21 mouse cellular contexts compared by ENCODE assay signal in genomic region chr13:51499769-51500168, GRCm38 (mm10).
DNase-seq lines count a peak whose midpoint lies in the region; ATAC-seq lines count a peak whose summit lies in the region.
"Had no signal": no experiment of that assay in that cellular context is flagged by ENCODE, and none has a peak within 500 bp of the region (broad histone marks: within the 10 kb centered on the region; RNA-seq: fewer than 3 reads in every experiment).

No protein-coding gene starts in this region.

- no peak for ATAC-seq in cerebellum, adult (ENCODE audit: insufficient number of reproducible peaks, low FRiP score, low TSS enrichment)
- ATAC-seq: activated CD4-positive, CD25-positive, alpha-beta regulatory T cell, adult 4 months; forebrain, embryonic 13.5 days; hindbrain, postnatal 0 days; inflammation-experienced regulatory T-cells, adult 6 months; intestine, embryonic 16.5 days had no signal

- peak; percentile 11 for DNase-seq in cerebellum, adult 9-10 months
- DNase-seq in cerebellum, adult 11-12 months: no peak
- DNase-seq in cerebellum, postnatal 14 days: peak; percentile 27 to 64
- DNase-seq in heart, adult 11 months: peak; percentile 15
- no peak for DNase-seq in heart, adult 8-10 months (ENCODE audit: low spot score)
- peak; percentile 34 for DNase-seq in right cerebral cortex, adult 18-20 months
- no peak for DNase-seq in right cerebral cortex, postnatal 14 days
- DNase-seq: adrenal gland, adult 8-10 months; adrenal gland, postnatal 36 days; gastrocnemius, adult 2 months; gastrocnemius, postnatal 14 days; heart, adult 18-20 months; heart, postnatal 14 days; heart, postnatal 4 days; kidney, adult 18-20 months had no signal

Comparison
In these comparisons a context has a peak if more than half of its experiments do, and no peak if none do; other contexts are left out.
1. DNase-seq: peak in cerebellum, adult 9-10 months (single experiment), cerebellum, postnatal 14 days (2 of 2), heart, adult 11 months (single experiment) and right cerebral cortex, adult 18-20 months (single experiment); none in cerebellum, adult 11-12 months (single experiment), heart, adult 8-10 months (single experiment) and right cerebral cortex, postnatal 14 days (single experiment).